Mouse (Mus musculus): ENCODE measurements at regions not wholly inside any gene's neighbourhood (a gene's known extent, or its start where the extent isn't known, plus 50 kb on each side); places are given as distances from the start of the nearest gene placed in this dataset.

DNA sequence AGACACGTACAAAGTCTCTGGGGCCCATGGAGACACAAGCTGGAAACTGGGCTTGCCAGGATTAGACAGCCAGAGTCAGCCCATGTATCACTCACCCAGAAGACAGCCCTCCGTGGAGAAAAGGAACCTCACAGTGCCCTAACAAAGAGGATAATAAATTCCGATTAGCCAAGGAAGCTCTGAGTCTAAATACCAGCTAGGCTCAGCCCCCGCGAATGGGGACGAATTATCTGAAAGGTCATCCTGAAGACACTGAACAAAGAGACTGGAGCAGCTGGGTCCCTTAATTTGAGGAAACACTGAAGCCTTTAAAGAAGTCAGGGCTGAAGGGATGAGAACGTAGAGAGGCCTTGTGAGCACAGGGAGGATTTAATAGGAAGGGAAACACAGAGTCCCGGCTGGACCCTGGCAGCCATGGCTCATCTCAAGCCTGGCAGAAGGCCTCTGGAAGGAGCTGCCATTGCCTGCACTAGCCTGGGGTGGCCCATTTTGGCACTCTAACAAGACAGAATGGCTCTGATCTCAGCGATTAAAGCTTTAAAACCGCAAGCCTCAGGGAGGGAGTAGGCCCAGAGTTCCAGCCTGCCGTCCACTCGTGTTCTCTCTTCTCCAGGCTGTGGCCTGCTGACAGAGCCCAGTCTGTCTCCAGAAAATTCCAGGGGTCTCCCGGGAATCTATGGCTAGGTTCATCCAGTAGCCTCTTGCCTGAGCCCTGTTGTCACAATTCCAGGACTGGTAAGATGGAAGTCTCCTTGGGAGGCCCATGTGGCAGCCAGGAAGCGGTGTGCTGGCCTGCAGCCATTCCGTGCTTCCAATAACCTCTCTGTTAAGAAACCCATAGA is 343.0 kb upstream of the Zfp462 start:
- DNase-seq: peak; percentile 75
- intact Hi-C loops (cut with DNase I): no loop called here

GRCm38 (mm10) chr4:54602513-54603205 is 342.2 kb upstream of the Zfp462 start:
- DNase-seq: no peak
- intact Hi-C loops (cut with DNase I): no loop called here

DNA sequence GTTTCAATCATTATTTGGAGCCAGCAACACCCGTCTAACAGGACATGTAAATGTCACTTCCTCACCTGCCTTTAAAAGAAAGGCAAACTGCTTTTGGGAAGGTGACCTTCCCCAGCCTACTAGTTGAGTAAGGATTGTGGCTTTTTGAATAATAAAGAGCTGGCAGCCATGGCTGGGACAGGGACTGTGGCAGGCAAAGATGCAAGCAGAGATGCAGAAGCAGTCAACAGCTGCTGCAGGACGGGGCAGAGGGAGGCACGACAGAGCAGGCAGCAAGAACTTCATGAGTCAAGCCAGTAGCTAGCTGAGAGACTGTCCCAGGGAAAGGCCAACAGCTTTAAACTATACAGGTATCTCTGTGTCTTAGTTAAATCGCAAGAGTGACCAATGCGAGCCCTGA is 334.7 kb upstream of the Zfp462 start:
- no peak for DNase-seq
- intact Hi-C loops (cut with DNase I): no loop called here

DNA sequence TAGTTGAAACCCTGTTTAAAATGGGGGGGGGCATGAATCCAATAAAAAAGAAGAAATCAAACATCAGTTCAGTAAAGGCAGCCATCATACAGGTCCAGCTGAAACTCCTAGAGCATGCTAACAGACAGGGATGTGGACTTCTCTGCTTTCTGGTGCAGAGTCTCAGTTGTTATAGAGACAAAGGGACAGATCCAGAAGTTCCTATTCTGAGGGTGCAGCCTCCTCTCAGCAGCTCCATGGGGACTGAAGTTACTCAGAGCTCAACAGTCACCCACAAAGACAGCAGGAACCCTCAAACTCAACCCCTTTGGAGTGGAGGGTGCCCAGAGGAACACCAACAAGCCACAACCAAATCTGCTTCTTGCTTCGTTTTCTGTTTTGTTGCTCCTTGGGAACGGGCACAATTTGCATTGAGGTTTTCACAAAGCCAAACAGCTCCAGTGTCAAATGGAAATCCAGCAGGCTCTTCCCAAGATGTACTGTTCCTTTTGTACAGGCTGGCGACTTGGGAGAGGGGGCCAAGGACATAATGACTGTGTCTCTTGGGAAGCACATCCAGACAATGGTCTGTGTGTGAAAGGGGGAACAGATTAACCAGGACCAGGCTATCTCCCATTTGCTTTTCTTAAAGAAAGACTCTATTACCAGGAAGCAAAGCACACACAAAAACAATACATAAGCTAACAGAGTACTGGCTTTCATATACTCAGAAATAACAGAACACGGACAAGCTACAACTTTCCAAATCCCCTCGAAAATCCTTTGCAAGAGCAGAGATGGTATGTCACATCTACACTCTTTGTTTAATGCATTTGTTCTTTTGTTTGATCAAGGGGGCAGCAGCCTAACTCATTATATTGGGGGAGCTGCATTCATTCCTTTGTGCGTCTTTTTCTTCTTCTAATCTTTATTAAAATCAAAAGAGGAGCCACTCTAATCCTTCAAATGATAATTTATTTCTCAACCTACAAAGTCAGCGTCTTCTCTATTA is 332.6 kb upstream of the Zfp462 start:
- intact Hi-C loops (cut with DNase I): no loop called here
- no peak for DNase-seq

DNA sequence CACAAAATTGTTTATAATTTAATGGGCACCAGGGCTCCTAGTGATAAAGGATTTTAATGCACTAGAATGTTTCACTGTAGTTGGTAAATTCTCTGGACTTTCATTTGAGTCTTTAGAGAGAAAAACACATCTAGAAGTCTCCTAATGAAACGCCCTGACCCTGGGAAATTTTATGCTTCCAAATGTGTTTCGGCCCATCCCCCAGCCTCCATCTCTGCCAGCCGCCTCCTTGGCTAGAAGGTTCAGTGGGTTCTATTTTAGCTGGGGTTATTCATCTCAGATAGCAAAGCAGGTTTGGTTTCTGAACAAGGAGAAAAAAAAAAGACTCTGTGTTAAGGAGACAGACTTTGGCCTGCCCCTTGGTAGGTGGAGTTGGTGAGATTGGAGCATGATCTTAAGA is 331.8 kb upstream of the Zfp462 start:
- intact Hi-C loops (cut with DNase I): no loop called here
- no peak for DNase-seq

DNA sequence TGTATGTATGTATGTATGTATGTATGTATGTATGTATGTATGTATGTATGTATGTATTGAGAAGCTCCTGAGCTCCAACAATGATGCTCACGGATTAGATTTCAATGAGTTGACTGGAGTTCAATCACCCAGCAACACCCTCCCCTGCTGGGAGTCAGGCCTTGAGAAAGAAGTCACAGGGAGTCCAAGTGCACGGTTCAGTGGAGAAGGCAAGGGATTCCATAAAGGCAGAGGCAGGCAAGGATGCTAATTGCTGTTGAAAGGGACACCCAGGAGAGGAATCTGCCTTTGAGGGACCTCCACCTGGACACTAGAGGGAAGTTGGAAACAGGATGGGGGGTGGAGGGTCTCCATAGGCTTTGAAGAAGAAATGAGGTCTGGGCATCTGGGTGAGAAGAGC is 331.2 kb upstream of the Zfp462 start:
- DNase-seq: no peak
- intact Hi-C loops (cut with DNase I): no loop called here

DNA sequence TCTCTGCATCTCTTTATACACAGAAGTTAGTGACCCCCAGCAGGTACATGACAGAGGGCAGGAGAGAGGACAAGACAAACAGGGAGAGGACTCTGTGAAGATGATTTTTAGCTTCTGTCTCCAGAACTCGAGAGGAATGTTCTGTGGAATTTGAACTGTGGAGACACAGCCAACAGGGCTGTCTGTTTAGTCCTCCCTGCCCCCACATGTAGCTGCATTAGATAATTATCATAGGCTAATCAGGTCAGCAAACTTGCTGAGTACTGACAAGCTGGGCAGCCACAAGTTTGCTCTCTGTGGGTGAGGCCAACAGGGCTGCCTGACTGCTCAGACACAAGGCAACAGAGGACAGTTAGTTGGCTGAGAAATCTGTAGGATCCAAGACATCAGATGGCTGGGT is 329.0 kb upstream of the Zfp462 start:
- intact Hi-C loops (cut with DNase I): no loop called here
- DNase-seq: no peak

DNA sequence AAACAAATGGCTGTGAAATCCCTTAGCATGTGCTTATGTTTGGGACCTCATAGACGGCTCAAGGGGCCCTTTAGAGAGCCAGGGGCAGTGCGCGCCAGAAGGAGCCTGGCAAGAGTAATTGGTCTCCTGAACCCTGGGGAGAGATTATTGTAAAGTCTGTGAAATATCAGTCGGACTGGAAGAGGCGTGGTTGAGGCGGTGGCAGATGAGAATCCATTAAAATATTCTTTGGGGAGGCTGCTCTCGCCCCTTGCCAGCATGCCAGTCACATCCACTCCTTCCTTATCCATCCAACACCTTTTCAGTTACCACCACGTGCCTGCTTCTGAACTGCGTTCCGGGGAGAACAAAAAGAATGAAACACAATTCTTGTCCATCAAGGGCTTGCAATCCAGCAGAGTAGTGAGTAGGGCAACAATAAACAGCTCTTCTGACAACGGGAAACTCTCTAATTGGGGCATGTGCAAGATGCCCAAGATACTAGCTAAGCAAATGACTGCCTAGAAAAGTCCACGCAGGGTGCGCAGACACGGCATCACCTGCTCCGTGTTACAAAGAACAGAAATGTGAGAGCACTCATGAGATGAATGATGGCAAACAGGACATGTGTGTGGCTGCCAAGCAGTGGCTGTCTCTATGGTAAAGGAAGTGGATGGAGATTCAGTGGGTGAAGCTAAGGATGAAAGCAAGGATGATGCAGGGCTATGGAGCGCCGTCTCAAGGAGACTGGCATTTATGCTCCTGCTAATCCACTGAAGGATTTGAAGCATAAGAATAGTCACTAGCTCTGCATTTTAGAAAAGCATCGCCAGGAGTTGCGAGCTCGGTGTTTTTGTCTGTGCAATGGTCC is 320.6 kb upstream of the Zfp462 start:
- peak; percentile 19 for DNase-seq
- intact Hi-C loops (cut with DNase I): no loop called here

GRCm38 (mm10) chr4:54636986-54637641 is 307.7 kb upstream of the Zfp462 start:
- intact Hi-C loops (cut with DNase I): no loop called here
- DNase-seq: peak; percentile 58

DNA sequence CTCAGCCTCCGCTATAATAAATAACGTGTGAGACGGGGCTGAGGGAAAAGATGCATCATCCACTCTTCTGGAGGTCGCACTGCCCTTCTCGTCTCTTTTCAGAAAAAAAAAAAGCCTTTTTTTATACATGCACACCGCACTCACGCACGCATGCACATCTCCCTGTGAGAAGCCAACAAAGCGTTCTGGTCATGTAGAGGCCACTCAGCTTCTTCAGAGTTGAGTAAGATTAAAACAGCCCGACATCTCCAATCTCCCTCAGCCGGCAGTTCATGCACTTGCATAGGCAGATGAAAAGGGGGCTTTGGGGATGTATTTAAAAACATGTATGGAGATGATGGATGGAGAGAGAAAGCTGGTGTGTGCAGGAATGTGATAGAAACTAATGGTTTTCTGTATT is 298.8 kb upstream of the Zfp462 start:
- no peak for DNase-seq
- intact Hi-C loops (cut with DNase I): no loop called here

- DNase-seq: no peak
- intact Hi-C loops (cut with DNase I): no loop called here
Measured at GRCm38 (mm10) chr4:54646459-54646858, 298.4 kb upstream of the Zfp462 start.

- intact Hi-C loops (cut with DNase I): no loop called here
- DNase-seq: peak; percentile 12
Measured at GRCm38 (mm10) chr4:54648254-54648653, 296.6 kb upstream of the Zfp462 start.

DNA sequence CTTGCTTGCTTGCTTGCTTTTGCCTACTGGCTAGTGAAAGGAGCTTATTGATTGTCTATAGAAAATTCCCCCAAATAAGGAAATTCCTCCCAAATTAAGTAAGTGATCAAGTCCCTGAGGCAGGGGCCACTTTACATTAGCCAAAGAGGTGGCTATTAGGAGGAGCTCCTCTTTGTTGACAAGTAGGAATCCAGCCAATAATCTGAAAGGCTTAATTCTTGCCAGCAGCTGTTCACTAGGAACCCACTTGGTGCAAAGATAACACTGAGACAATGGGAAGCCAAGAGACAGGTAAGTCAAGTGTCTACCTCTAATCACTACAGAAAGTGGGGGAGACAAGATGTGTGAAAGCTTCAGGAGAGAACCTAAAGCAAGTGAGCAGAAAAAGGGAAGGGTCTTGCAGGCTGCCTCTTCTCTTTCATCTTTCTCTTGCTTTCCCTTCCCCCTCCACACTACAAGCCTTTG is 293.2 kb upstream of the Zfp462 start:
- intact Hi-C loops (cut with DNase I): no loop called here
- no peak for DNase-seq

- DNase-seq: peak; percentile 23
Measured at GRCm38 (mm10) chr4:54652111-54653021, 292.5 kb upstream of the Zfp462 start.

DNA sequence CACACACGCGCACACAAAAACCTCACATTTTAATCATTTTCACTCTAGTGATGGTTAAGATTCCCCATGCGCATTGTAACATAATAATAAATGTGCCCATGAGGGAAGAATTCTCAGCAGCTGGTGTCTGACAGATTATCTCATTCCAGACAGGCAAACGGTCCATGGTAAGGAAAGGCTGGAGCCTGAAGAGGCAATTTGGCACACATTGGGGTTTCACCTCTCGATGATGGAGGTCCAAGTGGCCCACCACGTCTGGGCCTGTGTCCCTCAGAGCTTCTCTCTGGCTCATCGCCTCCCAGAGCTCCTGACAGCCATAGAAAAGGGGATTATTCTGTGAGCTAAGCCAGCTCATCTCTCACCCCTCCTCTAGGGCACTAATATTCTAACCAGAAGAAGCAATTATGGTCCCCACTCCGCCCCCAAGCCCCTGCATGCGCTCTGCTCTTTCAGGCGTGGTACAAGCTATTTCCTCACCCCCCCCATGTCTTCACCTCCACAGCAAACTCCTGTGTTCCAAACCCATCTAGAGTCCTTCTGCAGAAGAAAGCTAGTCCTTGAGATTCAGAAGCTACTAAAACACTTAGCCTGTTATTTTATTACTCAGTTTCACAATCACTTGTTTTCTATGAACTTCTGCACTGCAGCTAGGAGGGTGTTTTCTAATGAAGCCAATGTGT is 291.6 kb upstream of the Zfp462 start:
- intact Hi-C loops (cut with DNase I): no loop called here
- peak; percentile 61 for DNase-seq

More at GRCm38 (mm10) chr4:54652111-54653021, 292.5 kb upstream of the Zfp462 start:
- intact Hi-C loops (cut with DNase I): no loop called here
